Mouse (Mus musculus) embryonic facial prominence, embryonic 15.5 days (tissue): ENCODE measurements around the gene Mup14. TPM values are rescaled to one million over a fixed set of nuclear protein-coding genes. Genes with fewer than 3 reads are reported as not detected.
"Not testable (repeated sequence)": the region's sequence is repeated elsewhere in the genome, so short reads cannot be mapped to it uniquely, and the experiment has no call there.

Experiments
- ATAC-seq: fragments of 200-750 bp; cut with Nextera tagmentation; 2 replicates; pipeline ENCODE4 v1.8.0; 2017; ENCODE audit warnings: low read depth, moderate TSS enrichment; ENCODE audit not compliant: insufficient number of reproducible peaks, low FRiP score, low TSS enrichment
- H3K27ac ChIP-seq: fragments of 300-500 bp; sonication (generic); replicated peaks from 2 replicates; pipeline ENCODE4 v1.5.1; 2015; ENCODE audit warnings: mild to moderate bottlenecking, inconsistent platforms
- H3K27me3 ChIP-seq: fragments of 300-500 bp; sonication (generic); 2 replicates; pipeline ENCODE4 v1.6.1; 2015; ENCODE audit warnings: inconsistent platforms
- H3K36me3 ChIP-seq: fragments of 300-500 bp; sonication (generic); 2 replicates; pipeline ENCODE4 v1.6.1; 2015; ENCODE audit warnings: mild to moderate bottlenecking, inconsistent platforms
- H3K4me1 ChIP-seq: fragments of 300-500 bp; sonication (generic); 2 replicates; pipeline ENCODE4 v1.6.1; 2015; ENCODE audit warnings: inconsistent platforms
- H3K4me2 ChIP-seq: fragments of 300-500 bp; sonication (generic); replicated peaks from 2 replicates; pipeline ENCODE4 v1.6.1; 2015; ENCODE audit warnings: mild to moderate bottlenecking, inconsistent platforms
- H3K4me3 ChIP-seq: fragments of 300-500 bp; sonication (generic); replicated peaks from 2 replicates; pipeline ENCODE4 v1.5.1; 2015; ENCODE audit warnings: mild to moderate bottlenecking, inconsistent platforms
- H3K9ac ChIP-seq: fragments of 300-500 bp; sonication (generic); 2 replicates; pipeline ENCODE4 v1.6.1; 2015; ENCODE audit warnings: inconsistent platforms
- H3K9me3 ChIP-seq: fragments of 300-500 bp; sonication (generic); replicated peaks from 2 replicates; pipeline ENCODE4 v1.6.1; 2016; ENCODE audit warnings: inconsistent platforms
- WGBS: fragments of 180-500 bp; shearing (Covaris S2); methylation state at CpG from one replicate; pipeline ENCODE4 v1.1.7; 2015; 5-methylcytosine and 5-hydroxymethylcytosine counted together
- polyA plus RNA-seq: library from polyadenylated mRNA; unstranded; fragments of >200 nt; fragmentation: Nextera tagmentation; extraction: Ambion mirVana; gene quantifications from 2 replicates; pipeline ENCODE4 v1.2.1, GENCODE M21; 2015

Mup14 gene
- polyA plus RNA-seq: not detected in 2 replicates

- not testable (repeated sequence) for ATAC-seq, H3K27me3 ChIP-seq, H3K4me2 ChIP-seq, H3K9me3 ChIP-seq, H3K36me3 ChIP-seq, H3K4me3 ChIP-seq, H3K9ac ChIP-seq, H3K4me1 ChIP-seq, H3K27ac ChIP-seq
- 72% methylated on average over 5 of the region's 6 CpGs for WGBS
These were observed at the start of gene Mup14 for GRCm38 (mm10) chr4:61303900-61304299. TSS of gene Mup14 (minus strand) at chr4:61304000.

- not testable (repeated sequence) for H3K27ac ChIP-seq, H3K4me2 ChIP-seq, H3K4me1 ChIP-seq, H3K9ac ChIP-seq, H3K27me3 ChIP-seq, ATAC-seq, H3K9me3 ChIP-seq, H3K36me3 ChIP-seq, H3K4me3 ChIP-seq
- 82% methylated on average over 3 of the region's 5 CpGs for WGBS
These were observed 34.3 kb upstream of the Mup14 start for GRCm38 (mm10) chr4:61338108-61338507.

Other genes starting within 250 kb of the Mup14 start
- gene Mup13, start 75.7 kb downstream of the Mup14 start, polyA plus RNA-seq: not detected in 2 replicates
- gene Mup15, start 135.7 kb upstream of the Mup14 start, polyA plus RNA-seq: not detected in 2 replicates
- not detected in 2 replicates for gene Mup16, start 215.5 kb upstream of the Mup14 start, polyA plus RNA-seq